Mouse (Mus musculus): Measurements from ENCODE around the gene Tcte1. TPM values are rescaled to one million over a fixed set of nuclear protein-coding genes. Genes with fewer than 3 reads are reported as not detected.

Tcte1 gene
- total RNA-seq, 2 experiments from 2014 or later: not detected

GRCm38 (mm10) chr17:45584096-45584896 is 61.1 kb downstream of the Tcte1 start:
- DNase-seq (ENCODE audit: low spot score in 2 of 2): peak in 1 of 2 experiments; percentile 62

- DNase-seq (ENCODE audit: low spot score in 2 of 2): peak in 1 of 2 experiments; percentile 67
Measured at GRCm38 (mm10) chr17:45584939-45585678, 61.9 kb downstream of the Tcte1 start.

DNA sequence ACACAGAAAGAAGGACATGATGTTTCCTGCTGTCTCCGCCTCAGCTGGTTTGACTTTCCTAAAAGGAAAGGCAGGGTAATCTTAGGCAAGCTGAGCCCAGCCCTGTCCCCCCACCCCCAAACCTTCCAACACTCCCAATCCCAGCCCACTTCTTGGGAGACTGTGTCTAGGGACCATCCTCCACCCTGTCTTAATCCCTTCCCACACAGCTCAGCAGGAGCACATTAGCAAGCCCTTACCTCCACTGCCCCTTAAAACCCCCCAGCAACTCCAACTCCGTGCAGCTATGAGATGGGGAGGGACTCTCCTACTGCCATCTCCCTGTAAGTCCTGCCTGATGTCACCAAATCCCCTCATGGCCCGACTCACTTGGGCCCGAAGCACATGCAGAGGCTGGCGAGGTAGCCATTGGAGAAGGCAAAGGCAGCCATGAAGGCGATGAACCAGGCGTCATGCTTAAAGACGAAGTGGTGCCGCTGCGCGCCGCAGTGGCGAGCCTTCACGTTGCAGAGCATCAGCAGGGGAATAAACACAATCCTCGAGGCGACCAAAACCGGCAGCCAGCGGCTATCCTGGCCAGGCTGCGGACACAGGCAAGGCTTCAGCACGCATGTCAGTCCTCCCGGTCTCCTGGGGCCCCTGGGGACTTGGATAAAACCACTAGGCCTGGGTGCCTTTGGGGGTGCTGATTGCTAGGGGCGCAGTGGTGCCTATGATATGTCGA is 62.7 kb downstream of the Tcte1 start:
- no peak for DNase-seq (ENCODE audit: low spot score in 2 of 2)

- DNase-seq (ENCODE audit: low spot score in 2 of 2): no peak
Measured at GRCm38 (mm10) chr17:45586449-45586837, 63.2 kb downstream of the Tcte1 start.

DNA sequence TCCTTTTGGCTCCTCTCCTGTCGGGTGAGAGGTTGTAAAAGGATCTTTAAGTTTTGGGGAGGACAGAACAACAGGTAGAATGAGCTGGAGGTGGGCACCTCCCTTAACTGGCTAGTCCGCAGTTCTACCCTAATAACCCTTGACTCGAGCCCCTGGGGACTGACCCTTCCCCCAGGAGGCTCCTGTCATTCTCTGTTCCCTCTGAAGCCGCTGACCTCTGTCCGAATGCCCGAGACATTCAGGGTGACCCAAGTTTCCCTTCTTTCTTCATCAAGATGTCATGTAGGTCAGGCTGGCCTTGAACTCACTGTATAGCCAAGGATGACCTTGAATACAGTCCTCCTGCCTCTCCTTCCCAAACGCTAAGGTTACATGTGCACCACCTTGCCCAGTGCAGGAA is 65.1 kb downstream of the Tcte1 start:
- DNase-seq (ENCODE audit: low spot score in 2 of 2): no peak

DNA sequence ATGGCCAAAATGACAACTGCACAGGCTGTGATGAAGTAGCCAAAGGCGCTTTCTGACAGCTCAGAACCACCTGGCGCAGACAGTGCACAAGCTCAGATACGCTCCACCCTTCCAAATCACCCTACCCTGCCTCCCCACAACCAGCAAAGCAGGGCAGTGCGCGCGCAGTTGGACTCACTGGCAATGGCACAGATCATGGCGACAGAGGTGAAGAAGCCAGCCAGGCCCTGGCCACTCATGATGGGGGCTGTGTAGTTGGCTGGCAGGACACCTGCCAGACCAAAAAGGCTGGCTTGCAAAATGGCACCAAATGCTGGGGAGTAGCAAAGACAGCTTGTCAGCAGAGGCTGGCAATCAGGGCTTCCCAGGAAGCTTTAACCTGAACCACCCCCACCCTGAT is 66.0 kb downstream of the Tcte1 start:
- no peak for DNase-seq (ENCODE audit: low spot score in 2 of 2)

GRCm38 (mm10) chr17:45589844-45590243 is 66.6 kb downstream of the Tcte1 start:
- no peak for DNase-seq (ENCODE audit: low spot score in 2 of 2)

DNA sequence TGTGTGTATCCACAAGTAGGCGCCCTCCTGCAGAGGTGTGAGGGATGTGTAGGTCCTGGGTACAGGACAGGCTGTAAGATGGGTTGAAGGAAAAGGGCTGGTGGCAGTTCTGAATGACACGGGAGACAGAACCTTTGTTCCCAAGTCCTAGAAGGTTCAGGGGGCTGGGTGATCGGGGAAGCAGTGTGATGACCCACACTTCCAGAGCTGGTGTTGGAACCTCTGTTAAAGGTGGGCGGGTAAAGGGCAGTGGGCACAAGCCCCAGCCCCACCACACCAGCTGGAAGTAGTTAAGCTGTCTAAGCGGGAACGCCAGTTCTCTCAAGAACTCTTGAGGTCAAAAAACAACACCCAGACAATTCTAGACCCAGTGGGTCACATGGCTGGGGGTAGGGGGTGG is 67.2 kb downstream of the Tcte1 start:
- no peak for DNase-seq (ENCODE audit: low spot score in 2 of 2)

GRCm38 (mm10) chr17:45591701-45592605 is 68.7 kb downstream of the Tcte1 start:
- DNase-seq (ENCODE audit: low spot score in 2 of 2): no peak

Other genes starting within 250 kb of the Tcte1 start
- 10 to 100 TPM; 49.1 to 52.0 TPM for gene Cdc5l, start 89.7 kb upstream of the Tcte1 start, total RNA-seq (2021)
- gene Spats1, start 48.0 kb upstream of the Tcte1 start, total RNA-seq (2021): under 1 TPM in 1 of 2 experiments, not detected in 1; 0.48 TPM
- 10 to 100 TPM; 18.4 to 19.0 TPM for gene Aars2, start 16.6 kb upstream of the Tcte1 start, total RNA-seq (2021)
- 1 to 10 TPM; 1.7 to 3.7 TPM for gene Tmem151b, start 26.2 kb downstream of the Tcte1 start, total RNA-seq (2021)
- 1 to 10 TPM; 3.0 to 4.5 TPM for gene Nfkbie, start 32.3 kb downstream of the Tcte1 start, total RNA-seq (2021)
- gene Slc35b2, start 40.4 kb downstream of the Tcte1 start, total RNA-seq (2021): 10 to 100 TPM; 69.2 to 71.8 TPM
- 1,000 to 10,000 TPM; 1,575 to 1,663 TPM for gene Hsp90ab1, start 49.8 kb downstream of the Tcte1 start, total RNA-seq (2021)
- gene Slc29a1, start 76.2 kb downstream of the Tcte1 start, total RNA-seq (2021): 100 to 1,000 TPM; 138 to 145 TPM
- 1 to 10 TPM; 1.6 to 4.0 TPM for gene Mymx, start 78.7 kb downstream of the Tcte1 start, total RNA-seq (2021)
- 1 to 10 TPM in 1 of 2 experiments, not detected in 1; 2.2 TPM for gene Capn11, start 135.9 kb downstream of the Tcte1 start, total RNA-seq (2021)
- gene Mrpl14, start 162.9 kb downstream of the Tcte1 start, total RNA-seq (2021): 100 to 1,000 TPM in 1 of 2 experiments, 10 to 100 TPM in 1; 95.6 to 103 TPM
- gene Tmem63b, start 163.5 kb downstream of the Tcte1 start, total RNA-seq (2021): 10 to 100 TPM; 49.5 to 57.6 TPM
- gene 1600014C23Rik, start 210.4 kb downstream of the Tcte1 start, total RNA-seq (2021): not detected

Data from adrenal gland, postnatal 4 days (tissue).